Mouse (Mus musculus) erythroblast, embryonic 14.5 days (primary cell): ENCODE results near the gene Tmem132b. TPM values are rescaled to one million over a fixed set of nuclear protein-coding genes. Genes with fewer than 3 reads are reported as not detected.

Source experiments
- H3K27me3 ChIP-seq: 2 replicates; pipeline ENCODE4 v1.6.1; 2012; ENCODE audit warnings: inconsistent platforms; ENCODE audit not compliant: control insufficient read depth
- H3K36me3 ChIP-seq: 2 replicates; pipeline ENCODE4 v1.6.1; 2012; ENCODE audit warnings: mild to moderate bottlenecking, inconsistent platforms; ENCODE audit not compliant: control insufficient read depth
- H3K4me1 ChIP-seq: 2 replicates; pipeline ENCODE4 v1.6.1; 2012; ENCODE audit warnings: inconsistent platforms; ENCODE audit not compliant: control insufficient read depth
- H3K4me3 ChIP-seq: replicated peaks from 2 replicates; pipeline ENCODE3; 2012; ENCODE audit warnings: moderate library complexity, mild to moderate bottlenecking, inconsistent platforms
- H3K9me3 ChIP-seq: 2 replicates; pipeline ENCODE4 v1.6.1; 2012; ENCODE audit warnings: low read length, inconsistent platforms, mixed read lengths; ENCODE audit not compliant: control insufficient read depth
- GATA1 ChIP-seq: IDR thresholded peaks from 2 replicates; pipeline ENCODE4 v1.6.1; 2012; ENCODE audit warnings: low read length, inconsistent platforms, mixed read lengths
- TAL1 ChIP-seq: IDR thresholded peaks from 3 replicates; pipeline ENCODE4 v1.6.1; 2012; ENCODE audit warnings: low read length, inconsistent platforms, mixed read lengths
- polyA plus RNA-seq: library from polyadenylated mRNA; stranded (reverse); fragments of >175 nt; gene quantifications from 2 replicates; pipeline ENCODE4 v1.2.3, GENCODE M21; 2012

The Tmem132b gene
- polyA plus RNA-seq, 1 experiment: not detected

DNA sequence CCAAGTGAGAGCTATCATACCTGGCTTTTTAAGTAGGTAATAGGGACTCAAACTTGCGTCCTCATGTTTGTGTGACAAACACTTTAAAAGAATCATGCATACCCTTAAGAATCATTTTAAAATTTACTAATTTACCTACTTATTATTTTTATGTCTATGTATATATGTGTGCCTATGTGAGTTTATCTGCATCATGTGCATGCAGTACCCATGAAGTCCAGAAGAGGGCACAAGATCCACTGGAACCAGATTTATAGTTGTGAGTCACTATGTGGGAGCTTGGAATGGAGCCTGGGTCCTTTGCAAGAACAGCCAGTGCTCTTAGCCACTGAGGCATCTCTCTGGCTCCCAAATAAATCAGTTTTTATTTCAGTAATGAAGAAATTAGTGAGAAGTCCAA lies 85.5 kb downstream of the Tmem132b start:
- no peak for TF ChIP-seq GATA1
- TF ChIP-seq TAL1: no peak
- Histone ChIP-seq H3K4me1 (no peaks in the 10 kb centered on the region), H3K4me3 (no peak overlapping the region), H3K9me3 (peaks cover 72% of the 10 kb centered on the region), H3K36me3 (no peaks in the 10 kb centered on the region), H3K27me3 (no peaks in the 10 kb centered on the region)

DNA sequence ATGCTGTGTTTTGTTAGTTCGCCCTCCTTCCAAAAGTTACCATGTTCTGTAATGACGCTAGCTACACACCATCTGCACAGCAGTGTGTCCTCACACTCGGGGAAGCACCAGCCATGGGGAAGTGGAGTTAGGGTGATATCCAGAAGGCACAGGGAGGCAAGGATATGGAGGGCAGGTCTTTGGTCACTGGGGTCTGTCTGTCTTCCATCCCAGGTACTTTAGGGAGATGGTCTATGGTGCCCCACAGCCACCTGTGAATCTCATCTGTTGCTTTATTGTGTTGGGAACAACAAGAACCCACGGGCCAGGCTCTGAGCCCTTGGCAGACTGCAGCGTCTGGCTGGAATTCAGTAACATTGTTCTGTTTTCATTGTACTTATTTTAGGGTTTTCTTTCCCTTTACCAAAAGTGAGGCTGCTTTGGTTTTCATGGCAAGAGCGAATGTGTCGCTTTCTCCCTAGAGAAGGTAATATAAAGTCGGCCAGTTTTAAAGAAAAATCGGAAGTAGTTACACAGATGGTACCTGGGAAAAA lies 96.3 kb downstream of the Tmem132b start:
- peaks cover 50% of the 10 kb centered on the region for H3K9me3 ChIP-seq
- no peak overlapping the region for H3K4me3 ChIP-seq
- TF ChIP-seq GATA1 (no peak), TAL1 (no peak)
- H3K4me1 ChIP-seq: no peaks in the 10 kb centered on the region
- H3K27me3 ChIP-seq: no peaks in the 10 kb centered on the region
- H3K36me3 ChIP-seq: no peaks in the 10 kb centered on the region

DNA sequence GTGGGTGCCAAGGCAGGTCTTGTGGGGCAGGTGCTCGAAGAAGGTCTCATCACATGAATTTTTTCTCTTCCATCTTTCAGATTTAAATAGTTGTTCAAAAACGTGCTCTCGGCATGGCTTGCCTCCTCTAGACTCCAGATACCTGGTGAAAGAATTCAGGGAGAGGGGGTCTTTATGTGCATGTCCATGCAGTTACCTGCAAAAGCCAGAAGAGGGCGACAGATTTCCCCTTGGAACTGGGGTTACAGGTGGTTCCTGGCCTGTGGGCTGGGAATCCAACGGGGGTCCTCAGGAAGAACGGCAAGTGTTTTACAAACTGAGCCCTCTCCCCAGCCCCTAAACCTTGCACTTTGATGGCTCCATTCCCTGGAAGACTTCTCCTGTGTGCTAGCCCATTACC lies 103.1 kb downstream of the Tmem132b start:
- Histone ChIP-seq H3K9me3 (peaks cover 72% of the 10 kb centered on the region), H3K4me3 (no peak overlapping the region)
- TF ChIP-seq TAL1 (no peak), GATA1 (no peak)

DNA sequence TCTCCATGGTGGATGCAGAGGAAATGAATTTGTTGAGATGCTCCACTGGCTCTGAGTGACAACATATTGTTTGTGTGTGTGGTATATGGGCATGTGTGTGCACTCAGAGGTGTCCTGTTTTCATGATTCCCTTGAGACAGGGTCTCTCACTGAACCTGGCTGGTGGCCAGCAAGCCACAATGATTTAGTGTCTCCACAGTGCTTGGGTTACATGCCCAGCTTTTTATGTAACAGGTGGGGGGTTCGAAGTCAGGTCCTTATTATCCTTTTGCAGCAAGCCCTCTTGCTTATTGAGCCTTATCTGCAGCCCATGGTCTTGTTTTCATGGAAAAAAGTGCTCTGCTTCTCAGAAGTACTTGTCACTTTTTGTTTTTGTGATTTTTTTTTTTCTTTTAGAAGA lies 109.4 kb downstream of the Tmem132b start:
- TF ChIP-seq GATA1 (no peak), TAL1 (no peak)
- Histone ChIP-seq H3K9me3 (peaks cover 67% of the 10 kb centered on the region), H3K27me3 (no peaks in the 10 kb centered on the region), H3K36me3 (no peaks in the 10 kb centered on the region), H3K4me1 (peaks cover 7% of the 10 kb centered on the region), H3K4me3 (no peak overlapping the region)

More for the DNA sequence above, 103.1 kb downstream of the Tmem132b start:
- Histone ChIP-seq H3K4me1 (no peaks in the 10 kb centered on the region), H3K27me3 (no peaks in the 10 kb centered on the region), H3K36me3 (no peaks in the 10 kb centered on the region)

DNA sequence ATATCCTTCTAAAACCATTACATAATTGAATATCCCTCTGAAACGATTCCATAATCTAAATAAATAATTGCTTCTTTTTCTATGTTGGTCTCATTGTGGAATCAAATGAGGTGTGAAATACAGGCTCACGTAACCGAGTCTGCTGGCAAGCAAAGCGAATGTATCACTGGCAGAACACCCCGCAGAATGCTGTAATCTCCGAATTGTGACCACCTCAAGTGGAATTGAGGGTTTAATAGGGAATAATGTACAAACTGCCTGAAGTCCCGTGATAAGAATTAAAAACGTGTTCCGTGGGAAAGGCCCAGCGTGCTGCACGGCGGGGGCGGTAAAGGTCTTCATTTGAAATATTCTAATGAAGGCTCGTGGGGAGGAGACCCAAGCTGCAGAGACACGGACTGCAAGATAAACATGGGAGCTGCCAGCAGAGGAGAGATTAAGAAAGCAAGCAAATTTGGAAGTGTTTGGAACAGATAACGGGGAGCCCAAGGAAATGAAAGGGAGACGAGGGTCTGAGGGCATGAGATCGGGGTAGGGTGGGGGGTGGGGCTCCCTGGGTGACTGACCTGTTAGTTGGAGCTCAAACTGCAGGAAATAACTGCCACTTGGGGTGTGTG lies 110.1 kb downstream of the Tmem132b start:
- TF ChIP-seq GATA1 (no peak), TAL1 (no peak)
- H3K4me1 ChIP-seq: peaks cover 7% of the 10 kb centered on the region
- peaks cover 65% of the 10 kb centered on the region for H3K9me3 ChIP-seq

DNA sequence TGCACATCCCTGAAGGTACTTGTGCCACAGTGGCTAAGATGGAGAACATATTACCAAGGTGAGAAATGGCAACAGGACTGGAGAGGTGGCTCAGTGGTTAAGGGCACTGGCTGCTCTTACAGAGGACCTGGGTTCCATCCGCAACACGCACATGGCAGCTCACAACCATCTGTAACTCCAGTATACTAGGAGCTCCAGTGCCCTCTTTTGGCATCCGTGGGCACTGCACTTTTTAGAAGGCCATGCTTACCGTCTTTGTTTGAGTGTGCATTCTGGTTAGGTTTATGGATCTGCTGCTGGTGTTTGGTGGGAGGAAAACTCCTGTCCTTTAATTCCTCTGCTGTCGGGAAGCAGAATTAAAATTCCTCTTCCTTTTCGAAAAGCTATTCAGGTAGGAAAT lies 116.7 kb downstream of the Tmem132b start:
- TF ChIP-seq TAL1 (no peak), GATA1 (no peak)
- no peak overlapping the region for H3K4me3 ChIP-seq
- no peaks in the 10 kb centered on the region for H3K36me3 ChIP-seq
- H3K4me1 ChIP-seq: no peaks in the 10 kb centered on the region
- H3K27me3 ChIP-seq: no peaks in the 10 kb centered on the region
- peaks cover 42% of the 10 kb centered on the region for H3K9me3 ChIP-seq

More for the DNA sequence above, 110.1 kb downstream of the Tmem132b start:
- Histone ChIP-seq H3K4me3 (no peak overlapping the region), H3K36me3 (no peaks in the 10 kb centered on the region), H3K27me3 (no peaks in the 10 kb centered on the region)

DNA sequence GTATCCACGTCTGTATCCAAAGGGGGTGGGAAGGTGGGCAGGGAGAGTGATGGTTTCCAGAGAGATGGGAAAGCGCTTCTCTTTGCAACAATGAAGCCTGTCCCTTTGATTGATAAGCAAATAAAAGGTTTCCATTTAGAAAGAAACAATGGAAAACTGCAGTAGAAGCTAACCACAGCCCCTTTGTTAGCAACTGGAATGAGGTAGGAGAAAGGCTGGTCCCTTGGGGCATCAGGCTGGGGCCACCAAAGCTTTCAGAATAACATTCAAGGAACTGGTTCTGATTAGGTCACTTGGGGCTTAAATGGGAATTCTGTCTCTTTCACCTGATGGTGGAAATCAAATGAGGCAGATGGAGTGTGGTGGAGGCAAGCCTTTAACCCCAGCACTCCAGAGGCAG lies 118.4 kb downstream of the Tmem132b start:
- no peaks in the 10 kb centered on the region for H3K27me3 ChIP-seq
- H3K4me1 ChIP-seq: no peaks in the 10 kb centered on the region
- H3K36me3 ChIP-seq: no peaks in the 10 kb centered on the region
- peaks cover 32% of the 10 kb centered on the region for H3K9me3 ChIP-seq
- no peak for TF ChIP-seq GATA1
- no peak overlapping the region for H3K4me3 ChIP-seq

DNA sequence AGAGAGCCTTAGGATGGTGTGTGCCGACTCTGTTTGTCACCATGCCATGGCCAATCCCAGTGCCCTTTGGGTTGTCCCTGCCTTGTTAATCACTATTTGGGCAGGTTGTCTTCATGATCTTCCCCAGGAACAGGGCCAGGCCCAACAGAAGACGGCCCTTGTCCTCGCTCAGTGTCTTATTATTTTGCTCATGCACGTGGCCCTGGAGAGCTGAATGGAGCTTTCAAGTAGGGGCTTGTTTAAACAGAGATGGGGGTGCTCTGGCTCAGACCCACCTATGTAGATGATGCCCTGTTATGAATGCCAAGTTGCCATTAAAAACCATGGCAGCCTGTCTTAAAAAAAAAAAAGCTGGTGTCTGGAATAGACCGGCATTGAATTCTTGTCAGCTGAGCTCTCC lies 126.5 kb downstream of the Tmem132b start:
- H3K27me3 ChIP-seq: no peaks in the 10 kb centered on the region
- TF ChIP-seq TAL1 (no peak), GATA1 (no peak)
- peaks cover 32% of the 10 kb centered on the region for H3K9me3 ChIP-seq
- no peaks in the 10 kb centered on the region for H3K36me3 ChIP-seq
- no peaks in the 10 kb centered on the region for H3K4me1 ChIP-seq
- no peak overlapping the region for H3K4me3 ChIP-seq

DNA sequence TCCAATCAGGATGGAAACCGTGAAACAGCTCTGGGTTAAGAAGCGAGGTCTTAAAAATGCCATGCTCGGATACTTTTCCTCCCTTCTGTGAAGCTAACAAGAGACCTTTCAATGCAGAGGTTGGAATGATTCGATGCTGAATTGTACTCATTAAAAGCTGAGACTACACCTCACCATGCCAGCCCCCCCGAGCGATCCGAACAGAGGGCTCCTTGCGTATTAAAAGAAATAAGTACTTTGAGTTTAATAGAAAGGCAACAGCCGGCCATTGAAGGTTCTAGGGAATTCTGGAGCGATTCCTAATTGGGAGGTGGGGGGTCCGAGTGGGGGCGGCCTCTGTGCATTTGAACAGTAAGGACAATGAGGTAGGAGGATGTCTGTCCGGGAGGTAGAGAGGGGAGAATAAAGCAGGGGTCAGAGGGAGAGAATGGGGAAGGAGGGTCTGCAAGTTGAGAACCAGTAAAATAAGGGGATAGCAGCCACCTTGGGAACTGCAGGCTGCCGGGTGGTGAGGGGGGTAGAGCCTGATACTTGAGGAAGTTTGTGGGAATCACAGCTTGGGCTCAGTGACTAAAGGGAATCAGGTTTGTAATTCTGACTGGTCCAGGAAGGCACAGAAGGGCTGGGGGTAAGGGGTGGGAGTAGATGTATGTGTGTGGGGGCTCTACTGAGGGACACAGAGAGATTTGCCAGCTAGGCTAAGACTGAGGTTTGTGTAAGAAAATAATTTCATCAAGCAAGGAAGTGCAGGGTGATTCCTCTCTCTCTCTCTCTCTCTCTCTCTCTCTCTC lies 127.6 kb downstream of the Tmem132b start:
- Histone ChIP-seq H3K4me1 (no peaks in the 10 kb centered on the region), H3K9me3 (peaks cover 36% of the 10 kb centered on the region), H3K4me3 (no peak overlapping the region), H3K36me3 (no peaks in the 10 kb centered on the region), H3K27me3 (no peaks in the 10 kb centered on the region)
- TF ChIP-seq TAL1 (no peak), GATA1 (no peak)
